Mouse (Mus musculus): ENCODE measurements around the gene Ccdc159.

Ccdc159 gene

GRCm38 (mm10) chr9:21960135-21960534 lies 32.9 kb downstream of the Ccdc159 start:
- no peak for DNase-seq (ENCODE audit: inconsistent age in 2 of 2, low spot score in 1 of 2)

- peak in 1 of 2 experiments; percentile 55 for DNase-seq (ENCODE audit: inconsistent age in 2 of 2, low spot score in 1 of 2)
Measured at GRCm38 (mm10) chr9:21960558-21961208, 33.4 kb downstream of the Ccdc159 start.

DNA sequence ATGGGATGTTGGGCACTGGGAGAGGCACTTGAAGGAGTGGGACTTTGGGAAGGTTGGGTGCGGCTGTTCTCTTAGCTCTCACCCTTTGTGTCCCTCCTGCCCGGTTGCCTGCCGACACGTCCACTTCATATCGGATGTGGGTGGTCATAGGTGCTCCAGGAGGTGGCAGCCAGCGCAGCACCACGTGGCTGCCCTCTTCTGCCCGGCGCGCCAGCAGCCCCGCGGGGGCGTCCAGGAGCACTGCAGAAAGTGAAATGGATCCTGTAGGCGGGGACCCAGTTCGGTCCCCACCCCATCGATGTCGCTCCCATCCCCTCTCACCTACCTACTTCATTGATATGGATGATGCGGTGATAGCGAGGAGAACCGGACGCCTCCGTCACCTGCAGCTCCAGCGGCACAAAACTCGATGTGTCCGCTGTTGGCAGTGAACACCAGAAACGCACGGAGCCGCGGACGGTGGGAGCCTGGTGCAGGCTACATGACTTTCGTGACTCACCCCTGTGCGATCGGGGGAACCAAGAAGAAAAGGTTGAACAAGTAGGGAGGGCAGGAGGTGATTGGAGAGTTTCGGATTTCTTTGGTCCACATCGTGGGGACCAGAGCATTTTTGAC lies 34.2 kb downstream of the Ccdc159 start:
- peak in 1 of 2 experiments; percentile 70 for DNase-seq (ENCODE audit: inconsistent age in 2 of 2, low spot score in 1 of 2)

DNA sequence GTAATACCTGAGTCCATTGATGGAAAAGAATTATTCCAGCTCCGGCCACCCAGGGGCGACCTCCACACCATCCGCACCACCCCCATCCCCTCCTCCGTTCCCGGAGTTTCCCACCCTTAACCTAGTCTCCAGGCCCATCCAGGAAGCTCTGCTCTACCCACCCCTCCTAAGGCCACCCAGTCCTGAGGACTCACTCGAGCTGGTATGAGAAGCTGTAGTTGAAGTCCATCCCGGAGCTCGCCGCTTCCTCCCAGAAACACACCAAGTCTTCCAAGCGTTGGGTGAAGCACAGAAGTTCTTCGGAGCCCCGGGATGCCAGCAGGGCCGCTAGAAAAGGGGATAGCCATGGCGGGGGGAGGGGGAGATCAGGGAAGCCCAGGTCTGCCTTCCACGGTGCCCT lies 34.7 kb downstream of the Ccdc159 start:
- peak in 1 of 2 experiments; percentile 58 for DNase-seq (ENCODE audit: inconsistent age in 2 of 2, low spot score in 1 of 2)

- peak; percentile 64 to 79 for DNase-seq (ENCODE audit: inconsistent age in 2 of 2, low spot score in 1 of 2)
Measured at GRCm38 (mm10) chr9:21962416-21963059, 35.3 kb downstream of the Ccdc159 start.

- DNase-seq (ENCODE audit: inconsistent age in 2 of 2, low spot score in 1 of 2) = peak in 1 of 2 experiments; percentile 55
Measured at GRCm38 (mm10) chr9:21963417-21963816, 36.1 kb downstream of the Ccdc159 start, which contains the start of gene Epor. Epor (minus strand) TSS chr9:21963506.

- DNase-seq (ENCODE audit: inconsistent age in 2 of 2, low spot score in 1 of 2) = no peak
Measured at GRCm38 (mm10) chr9:21968883-21969282, 41.6 kb downstream of the Ccdc159 start.

DNA sequence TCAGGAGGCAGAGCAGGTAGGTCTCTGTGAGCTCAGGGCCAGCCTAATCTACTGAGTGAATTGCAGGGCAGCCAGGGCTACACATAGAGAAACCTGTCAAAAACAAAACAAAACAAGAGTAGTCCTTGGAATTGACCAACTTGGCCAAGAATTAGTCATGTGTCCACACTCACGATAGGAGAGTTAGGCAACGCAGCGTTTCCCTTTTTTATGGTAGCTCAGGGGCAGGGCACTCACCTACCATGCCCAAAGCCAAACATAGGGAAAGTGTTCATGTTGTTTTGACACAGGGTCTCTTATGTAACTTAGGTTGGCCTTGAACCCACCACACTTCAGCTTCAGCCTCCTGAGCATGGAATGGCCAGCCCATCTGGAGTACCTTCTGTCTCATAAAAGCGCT lies 42.0 kb downstream of the Ccdc159 start:
- peak in 1 of 2 experiments; percentile 68 for DNase-seq (ENCODE audit: inconsistent age in 2 of 2, low spot score in 1 of 2)

- DNase-seq (ENCODE audit: inconsistent age in 2 of 2, low spot score in 1 of 2) = no peak
Measured at GRCm38 (mm10) chr9:21976626-21977175, 49.4 kb downstream of the Ccdc159 start.

- no peak for DNase-seq (ENCODE audit: inconsistent age in 2 of 2, low spot score in 1 of 2)
Measured at GRCm38 (mm10) chr9:21977331-21977730, 50.1 kb downstream of the Ccdc159 start.

DNA sequence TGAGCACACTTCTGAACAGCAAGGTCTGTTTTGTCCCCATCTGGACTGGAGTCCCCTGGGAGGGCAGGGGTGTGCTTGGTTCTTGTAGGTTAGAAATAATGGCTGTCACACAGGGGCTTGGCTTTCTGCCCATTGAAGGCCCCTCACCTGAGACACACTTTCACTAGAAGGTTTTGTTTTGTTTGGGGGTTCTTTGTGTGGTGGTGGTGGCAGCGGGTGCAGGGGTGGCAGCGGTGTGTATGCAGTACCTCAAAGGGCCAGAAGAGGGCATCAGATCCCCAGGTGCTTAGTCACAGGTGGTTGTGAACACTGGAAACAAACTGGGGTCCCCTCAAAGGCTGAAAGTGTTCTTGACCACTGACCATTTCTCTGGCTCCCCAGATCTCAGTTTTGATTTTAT lies 50.7 kb downstream of the Ccdc159 start:
- DNase-seq (ENCODE audit: inconsistent age in 2 of 2, low spot score in 1 of 2) = peak in 1 of 2 experiments; percentile 84

- DNase-seq (ENCODE audit: inconsistent age in 2 of 2, low spot score in 1 of 2) = no peak
Measured at GRCm38 (mm10) chr9:21978398-21979128, 51.3 kb downstream of the Ccdc159 start.

- DNase-seq (ENCODE audit: inconsistent age in 2 of 2, low spot score in 1 of 2) = no peak
Measured at GRCm38 (mm10) chr9:21983911-21984310, 56.6 kb downstream of the Ccdc159 start.

All from adrenal gland, adult (tissue).